Mouse (Mus musculus) 3134 (cell line): ENCODE results near the gene Rbl2.

Experiments
- DNase-seq: peaks from one replicate; pipeline ENCODE4 v3.0.0-alpha.2; 2011; ENCODE audit warnings: low spot score; ENCODE audit not compliant: insufficient read length; ENCODE audit errors: extremely low read depth

Rbl2 gene

GRCm38 (mm10) chr8:91098106-91098505 lies 28.2 kb downstream of the Rbl2 start:
- DNase-seq, result no peak

- DNase-seq, result no peak
Measured at GRCm38 (mm10) chr8:91106271-91106670, 36.4 kb downstream of the Rbl2 start.

- no peak for DNase-seq
Measured at GRCm38 (mm10) chr8:91111868-91112477, 42.1 kb downstream of the Rbl2 start.

- DNase-seq, result no peak
Measured at GRCm38 (mm10) chr8:91114428-91114827, 44.6 kb downstream of the Rbl2 start.

- no peak for DNase-seq
Measured at GRCm38 (mm10) chr8:91114910-91115309, 45.1 kb downstream of the Rbl2 start.

- DNase-seq, result no peak
Measured at GRCm38 (mm10) chr8:91117537-91117936, 47.7 kb downstream of the Rbl2 start.

GRCm38 (mm10) chr8:91118131-91118530 lies 48.3 kb downstream of the Rbl2 start:
- no peak for DNase-seq

- no peak for DNase-seq
Measured at GRCm38 (mm10) chr8:91124315-91124714, 54.5 kb downstream of the Rbl2 start.

- DNase-seq, result no peak
Measured at GRCm38 (mm10) chr8:91126786-91127185, 56.9 kb downstream of the Rbl2 start.

GRCm38 (mm10) chr8:91132731-91133130 lies 62.9 kb downstream of the Rbl2 start:
- no peak for DNase-seq

GRCm38 (mm10) chr8:91133441-91134069 lies 63.7 kb downstream of the Rbl2 start:
- no peak for DNase-seq

- peak; percentile 99 for DNase-seq
Measured at GRCm38 (mm10) chr8:91134070-91134475, 64.2 kb downstream of the Rbl2 start.

- no peak for DNase-seq
Measured at GRCm38 (mm10) chr8:91134659-91135058, 64.8 kb downstream of the Rbl2 start.

GRCm38 (mm10) chr8:91135308-91136181 lies 65.7 kb downstream of the Rbl2 start:
- DNase-seq, result peak; percentile 20

GRCm38 (mm10) chr8:91140828-91141227 lies 71.0 kb downstream of the Rbl2 start:
- DNase-seq, result no peak

- no peak for DNase-seq
Measured at GRCm38 (mm10) chr8:91147715-91148114, 77.9 kb downstream of the Rbl2 start.

GRCm38 (mm10) chr8:91148643-91149178 lies 78.9 kb downstream of the Rbl2 start:
- no peak for DNase-seq

- DNase-seq, result no peak
Measured at GRCm38 (mm10) chr8:91149298-91149697, 79.4 kb downstream of the Rbl2 start.

- no peak for DNase-seq
Measured at GRCm38 (mm10) chr8:91151531-91151930, 81.7 kb downstream of the Rbl2 start.

GRCm38 (mm10) chr8:91153831-91154230 lies 84.0 kb downstream of the Rbl2 start:
- no peak for DNase-seq

GRCm38 (mm10) chr8:91154564-91154963 lies 84.7 kb downstream of the Rbl2 start:
- DNase-seq, result no peak
